Mouse (Mus musculus) forebrain, embryonic 15.5 days (tissue): ENCODE measurements around the gene Fam71e2. TPM values are rescaled to one million over a fixed set of nuclear protein-coding genes. Genes with fewer than 3 reads are reported as not detected.
"Not testable (repeated sequence)": the region's sequence is repeated elsewhere in the genome, so short reads cannot be mapped to it uniquely, and the experiment has no call there.

Experiments used
- ATAC-seq: fragments of 200-750 bp; cut with Nextera tagmentation; replicated peaks from 2 replicates; pipeline ENCODE4 v1.8.0; 2017; ENCODE audit warnings: mild to moderate bottlenecking, moderate TSS enrichment, moderate library complexity
- H3K27ac ChIP-seq: fragments of 300-500 bp; sonication (generic); replicated peaks from 2 replicates; pipeline ENCODE4 v1.5.1; 2015; ENCODE audit warnings: mild to moderate bottlenecking, inconsistent platforms
- H3K27me3 ChIP-seq: fragments of 300-500 bp; sonication (generic); 2 replicates; pipeline ENCODE4 v1.6.1; 2015; ENCODE audit warnings: inconsistent platforms
- H3K36me3 ChIP-seq: fragments of 300-500 bp; sonication (generic); 2 replicates; pipeline ENCODE4 v1.6.1; 2015; ENCODE audit warnings: mild to moderate bottlenecking, inconsistent platforms
- H3K4me1 ChIP-seq: fragments of 300-500 bp; sonication (generic); 2 replicates; pipeline ENCODE4 v1.6.1; 2015; ENCODE audit warnings: inconsistent platforms
- H3K4me2 ChIP-seq: fragments of 300-500 bp; sonication (generic); replicated peaks from 2 replicates; pipeline ENCODE4 v1.6.1; 2015; ENCODE audit warnings: mild to moderate bottlenecking, inconsistent platforms
- H3K4me3 ChIP-seq: fragments of 300-500 bp; sonication (generic); 2 replicates; pipeline ENCODE4 v1.5.1; 2015; ENCODE audit warnings: mild to moderate bottlenecking, inconsistent platforms
- H3K9ac ChIP-seq: fragments of 300-500 bp; sonication (generic); replicated peaks from 2 replicates; pipeline ENCODE4 v1.6.1; 2015; ENCODE audit warnings: mild to moderate bottlenecking, inconsistent platforms
- H3K9me3 ChIP-seq: fragments of 300-500 bp; sonication (generic); 2 replicates; pipeline ENCODE4 v1.6.1; 2016; ENCODE audit warnings: inconsistent platforms
- WGBS: fragments of 180-500 bp; shearing (Covaris S2); methylation state at CpG from one replicate; pipeline ENCODE4 v1.1.7; 2015; ENCODE audit warnings: mixed read lengths; 5-methylcytosine and 5-hydroxymethylcytosine counted together
- polyA plus RNA-seq: library from polyadenylated mRNA; unstranded; fragments of >200 nt; fragmentation: Nextera tagmentation; extraction: Ambion mirVana; gene quantifications from 2 replicates; pipeline ENCODE4 v1.2.1, GENCODE M21; 2015

Gene Fam71e2
- not detected in 2 replicates for polyA plus RNA-seq

GRCm38 (mm10) chr7:4771202-4771601 lies at the start of gene Fam71e2:
Gene Fam71e2 (minus strand): TSS chr7:4771302.
- no peak for ATAC-seq
- WGBS = 83% methylated on average over 4 of the region's 5 CpGs
- no peaks in the 10 kb centered on the region for H3K9me3 ChIP-seq
- no peaks in the 10 kb centered on the region for H3K36me3 ChIP-seq
- peaks cover 23% of the 10 kb centered on the region for H3K27me3 ChIP-seq
- no peaks in the 10 kb centered on the region for H3K4me1 ChIP-seq
- no peak within 1 kb of the TSS for H3K4me2 ChIP-seq
- no peak within 1 kb of the TSS for H3K9ac ChIP-seq
- H3K4me3 ChIP-seq = no peak within 1 kb of the TSS
- no peak within 1 kb of the TSS for H3K27ac ChIP-seq

GRCm38 (mm10) chr7:4816559-4816958 lies 45.5 kb upstream of the Fam71e2 start:
- H3K4me1 ChIP-seq = peaks cover 7% of the 10 kb centered on the region
- no peak overlapping the region for H3K4me2 ChIP-seq
- H3K36me3 ChIP-seq = no peaks in the 10 kb centered on the region
- ATAC-seq = no peak
- no peaks in the 10 kb centered on the region for H3K9me3 ChIP-seq
- no peak overlapping the region for H3K9ac ChIP-seq
- no peak overlapping the region for H3K27ac ChIP-seq
- H3K27me3 ChIP-seq = no peaks in the 10 kb centered on the region
- H3K4me3 ChIP-seq = no peak overlapping the region

GRCm38 (mm10) chr7:4813105-4813791 lies 42.1 kb upstream of the Fam71e2 start:
- peak overlapping the region; percentile 81 for H3K4me2 ChIP-seq
- H3K27ac ChIP-seq = peak overlapping the region; percentile 99
- peaks cover 14% of the 10 kb centered on the region for H3K36me3 ChIP-seq
- no peak for ATAC-seq
- H3K9ac ChIP-seq = peak overlapping the region; percentile 50
- peaks cover 34% of the 10 kb centered on the region for H3K4me1 ChIP-seq
- H3K27me3 ChIP-seq = no peaks in the 10 kb centered on the region
- WGBS = 25% methylated on average over 8 of the region's 8 CpGs
- H3K9me3 ChIP-seq = no peaks in the 10 kb centered on the region
- H3K4me3 ChIP-seq = peak overlapping the region; percentile 77

- 0% methylated on average over 62 of the region's 62 CpGs for WGBS
These were observed 41.4 kb upstream of the Fam71e2 start, which contains the start of gene Ube2s for GRCm38 (mm10) chr7:4812303-4813104. Gene Ube2s (minus strand): TSS chr7:4812590.

GRCm38 (mm10) chr7:4811842-4812302 lies 40.8 kb upstream of the Fam71e2 start:
- no peak for ATAC-seq

More at GRCm38 (mm10) chr7:4812303-4813104, 41.4 kb upstream of the Fam71e2 start, which contains the start of gene Ube2s:
- ATAC-seq = peak; percentile 99
- Histone ChIP-seq H3K27me3 (no peaks in the 10 kb centered on the region), H3K4me1 (peaks cover 34% of the 10 kb centered on the region), H3K27ac (peak within 1 kb of the TSS; percentile 99), H3K4me3 (peak within 1 kb of the TSS; percentile 77), H3K4me2 (peak within 1 kb of the TSS; percentile 81), H3K9me3 (no peaks in the 10 kb centered on the region), H3K9ac (peak within 1 kb of the TSS; percentile 81), H3K36me3 (peaks cover 18% of the 10 kb centered on the region)

GRCm38 (mm10) chr7:4811131-4811530 lies 40.0 kb upstream of the Fam71e2 start:
- Histone ChIP-seq H3K4me3 (peak overlapping the region; percentile 77), H3K4me2 (peak overlapping the region; percentile 81), H3K9ac (peak overlapping the region; percentile 81), H3K4me1 (peaks cover 34% of the 10 kb centered on the region), H3K36me3 (peaks cover 32% of the 10 kb centered on the region)
- H3K27ac ChIP-seq, ATAC-seq, H3K9me3 ChIP-seq, H3K27me3 ChIP-seq: not testable (repeated sequence)
- WGBS = 33% methylated on average over 10 of the region's 10 CpGs

More at GRCm38 (mm10) chr7:4811842-4812302, 40.8 kb upstream of the Fam71e2 start:
- Histone ChIP-seq H3K9me3 (no peaks in the 10 kb centered on the region), H3K27me3 (no peaks in the 10 kb centered on the region), H3K27ac (peak overlapping the region; percentile 99), H3K4me1 (peaks cover 34% of the 10 kb centered on the region), H3K36me3 (peaks cover 24% of the 10 kb centered on the region), H3K9ac (peak overlapping the region; percentile 81), H3K4me3 (peak overlapping the region; percentile 77), H3K4me2 (peak overlapping the region; percentile 81)
- WGBS = 0% methylated on average over 31 of the region's 36 CpGs

- Histone ChIP-seq H3K9me3 (no peaks in the 10 kb centered on the region), H3K4me1 (peaks cover 27% of the 10 kb centered on the region), H3K27ac (no peak overlapping the region), H3K9ac (no peak overlapping the region), H3K4me2 (no peak overlapping the region), H3K36me3 (peaks cover 46% of the 10 kb centered on the region), H3K4me3 (no peak overlapping the region), H3K27me3 (no peaks in the 10 kb centered on the region)
- no peak for ATAC-seq
- WGBS = 93% methylated on average over 7 of the region's 7 CpGs
These were observed 35.6 kb upstream of the Fam71e2 start for GRCm38 (mm10) chr7:4806716-4807115.

- H3K9me3 ChIP-seq = no peaks in the 10 kb centered on the region
- H3K36me3 ChIP-seq = peaks cover 31% of the 10 kb centered on the region
- ATAC-seq = no peak
- H3K4me1 ChIP-seq = no peaks in the 10 kb centered on the region
- no peaks in the 10 kb centered on the region for H3K27me3 ChIP-seq
- H3K27ac ChIP-seq = no peak overlapping the region
- no peak overlapping the region for H3K4me3 ChIP-seq
- H3K9ac ChIP-seq = no peak overlapping the region
- no peak overlapping the region for H3K4me2 ChIP-seq
These were observed 31.1 kb upstream of the Fam71e2 start for GRCm38 (mm10) chr7:4802247-4802646.

- Histone ChIP-seq H3K4me3 (no peak overlapping the region), H3K9me3 (no peaks in the 10 kb centered on the region), H3K4me1 (peaks cover 20% of the 10 kb centered on the region), H3K27me3 (no peaks in the 10 kb centered on the region), H3K4me2 (no peak overlapping the region), H3K27ac (no peak overlapping the region), H3K9ac (no peak overlapping the region), H3K36me3 (peaks cover 37% of the 10 kb centered on the region)
- 0 out of 2 replicates have a peak, but pooled peaks have one; percentile 6 for ATAC-seq
- 67% methylated on average over 7 of the region's 7 CpGs for WGBS
These were observed 24.8 kb upstream of the Fam71e2 start for GRCm38 (mm10) chr7:4795767-4796433.

- H3K9me3 ChIP-seq = no peaks in the 10 kb centered on the region
- H3K4me1 ChIP-seq = peaks cover 20% of the 10 kb centered on the region
- no peak overlapping the region for H3K4me2 ChIP-seq
- peaks cover 37% of the 10 kb centered on the region for H3K36me3 ChIP-seq
- no peak overlapping the region for H3K27ac ChIP-seq
- ATAC-seq = no peak
- whole genome bisulfite sequencing = 84% methylated on average over 3 of the region's 3 CpGs
- H3K27me3 ChIP-seq = no peaks in the 10 kb centered on the region
- no peak overlapping the region for H3K9ac ChIP-seq
- no peak overlapping the region for H3K4me3 ChIP-seq
These were observed 23.6 kb upstream of the Fam71e2 start for GRCm38 (mm10) chr7:4794631-4795168.

GRCm38 (mm10) chr7:4793674-4794073 lies 22.6 kb upstream of the Fam71e2 start:
- H3K36me3 ChIP-seq = peaks cover 37% of the 10 kb centered on the region
- no peak overlapping the region for H3K27ac ChIP-seq
- no peak for ATAC-seq
- peak overlapping the region; percentile 93 for H3K9ac ChIP-seq
- H3K4me2 ChIP-seq = peak overlapping the region; percentile 78
- peaks cover 30% of the 10 kb centered on the region for H3K4me1 ChIP-seq
- 42% methylated on average over 4 of the region's 4 CpGs for WGBS
- peak overlapping the region; percentile 92 for H3K4me3 ChIP-seq
- H3K9me3 ChIP-seq = no peaks in the 10 kb centered on the region
- no peaks in the 10 kb centered on the region for H3K27me3 ChIP-seq
